Mouse (Mus musculus) retina, postnatal 7 days (tissue): ENCODE measurements around the gene Cpne5.
A peak's percentile ranks its signal among the peaks of the same experiment; 100 is the strongest.
"Not testable (repeated sequence)": the region's sequence is repeated elsewhere in the genome, so short reads cannot be mapped to it uniquely, and the experiment has no call there.

Experiments used
- DNase-seq: peaks from one replicate; pipeline ENCODE4 v3.0.0-alpha.2; 2012; ENCODE audit warnings: low read depth, low spot score

Cpne5 gene

GRCm38 (mm10) chr17:29257001-29257511, 19.1 kb upstream of the Cpne5 start:
- no peak for DNase-seq

- DNase-seq = no peak
These were observed 18.5 kb upstream of the Cpne5 start for GRCm38 (mm10) chr17:29256507-29256906.

GRCm38 (mm10) chr17:29254784-29255183, 16.8 kb upstream of the Cpne5 start:
- DNase-seq = not testable (repeated sequence)

- no peak for DNase-seq
These were observed 15.7 kb upstream of the Cpne5 start for GRCm38 (mm10) chr17:29253684-29254083.

- DNase-seq = no peak
These were observed 15.3 kb upstream of the Cpne5 start for GRCm38 (mm10) chr17:29253236-29253635.

GRCm38 (mm10) chr17:29251608-29252390, 13.8 kb upstream of the Cpne5 start:
- DNase-seq = no peak

- DNase-seq = not testable (repeated sequence)
These were observed 13.0 kb upstream of the Cpne5 start for GRCm38 (mm10) chr17:29251006-29251405.

- DNase-seq = no peak
These were observed 11.5 kb upstream of the Cpne5 start for GRCm38 (mm10) chr17:29249512-29249911.

- DNase-seq = no peak
These were observed 9.9 kb upstream of the Cpne5 start for GRCm38 (mm10) chr17:29247881-29248280.

GRCm38 (mm10) chr17:29246602-29247001, 8.6 kb upstream of the Cpne5 start:
- peak; percentile 85 for DNase-seq

GRCm38 (mm10) chr17:29245725-29246124, 7.8 kb upstream of the Cpne5 start:
- DNase-seq = no peak

GRCm38 (mm10) chr17:29244912-29245311, 6.9 kb upstream of the Cpne5 start:
- DNase-seq = no peak

GRCm38 (mm10) chr17:29238421-29238945, 516 bp upstream of the Cpne5 start:
- no peak for DNase-seq

GRCm38 (mm10) chr17:29237267-29237771, 648 bp downstream of the Cpne5 start:
- no peak for DNase-seq

- no peak for DNase-seq
These were observed 1.9 kb downstream of the Cpne5 start for GRCm38 (mm10) chr17:29236111-29236510.

- DNase-seq = no peak
These were observed 6.9 kb downstream of the Cpne5 start for GRCm38 (mm10) chr17:29231109-29231508.

GRCm38 (mm10) chr17:29220631-29221030, 17.3 kb downstream of the Cpne5 start:
- no peak for DNase-seq

GRCm38 (mm10) chr17:29218017-29218416, 19.9 kb downstream of the Cpne5 start:
- no peak for DNase-seq

- DNase-seq = no peak
These were observed 21.9 kb downstream of the Cpne5 start for GRCm38 (mm10) chr17:29216078-29216477.

GRCm38 (mm10) chr17:29214655-29215054, 23.3 kb downstream of the Cpne5 start:
- DNase-seq = no peak

GRCm38 (mm10) chr17:29214193-29214456, 23.8 kb downstream of the Cpne5 start:
- no peak for DNase-seq

- no peak for DNase-seq
These were observed 24.4 kb downstream of the Cpne5 start for GRCm38 (mm10) chr17:29213381-29214192.
